Mouse (Mus musculus) WW6 (cell line): Measurements from ENCODE around the gene Slc39a5.
A peak's percentile ranks its signal among the peaks of the same experiment; 100 is the strongest.

ENCODE experiments used
- DNase-seq: peaks from one replicate; pipeline ENCODE4 v3.0.0-alpha.2; 2013; ENCODE audit warnings: low read depth, low spot score

Gene Slc39a5

GRCm38 (mm10) chr10:128401056-128401455 lies at the start of gene Slc39a5:
Gene Slc39a5, minus strand, starts transcription at chr10:128401229.
- DNase-seq, result no peak

GRCm38 (mm10) chr10:128445407-128445806 lies 44.4 kb upstream of the Slc39a5 start:
- no peak for DNase-seq

- no peak for DNase-seq
Measured at GRCm38 (mm10) chr10:128444354-128444753, 43.3 kb upstream of the Slc39a5 start.

- no peak for DNase-seq
Measured at GRCm38 (mm10) chr10:128442718-128443117, 41.7 kb upstream of the Slc39a5 start.

GRCm38 (mm10) chr10:128441324-128442119 lies 40.5 kb upstream of the Slc39a5 start:
- DNase-seq, result no peak

GRCm38 (mm10) chr10:128440407-128440806 lies 39.4 kb upstream of the Slc39a5 start:
- no peak for DNase-seq

- DNase-seq, result no peak
Measured at GRCm38 (mm10) chr10:128438675-128439279, 37.7 kb upstream of the Slc39a5 start.

- no peak for DNase-seq
Measured at GRCm38 (mm10) chr10:128436376-128436775, 35.3 kb upstream of the Slc39a5 start.

GRCm38 (mm10) chr10:128435873-128436272 lies 34.8 kb upstream of the Slc39a5 start:
- no peak for DNase-seq

- no peak for DNase-seq
Measured at GRCm38 (mm10) chr10:128435186-128435823, 34.3 kb upstream of the Slc39a5 start.

GRCm38 (mm10) chr10:128434681-128435080 lies 33.7 kb upstream of the Slc39a5 start:
- no peak for DNase-seq

- DNase-seq, result no peak
Measured at GRCm38 (mm10) chr10:128433417-128433816, 32.4 kb upstream of the Slc39a5 start.

GRCm38 (mm10) chr10:128429454-128429853 lies 28.4 kb upstream of the Slc39a5 start:
- no peak for DNase-seq

GRCm38 (mm10) chr10:128429052-128429451 lies 28.0 kb upstream of the Slc39a5 start:
- no peak for DNase-seq

- DNase-seq, result no peak
Measured at GRCm38 (mm10) chr10:128425260-128425659, 24.2 kb upstream of the Slc39a5 start.

GRCm38 (mm10) chr10:128424604-128425003 lies 23.6 kb upstream of the Slc39a5 start:
- no peak for DNase-seq

GRCm38 (mm10) chr10:128422426-128422825 lies 21.4 kb upstream of the Slc39a5 start:
- DNase-seq, result no peak

GRCm38 (mm10) chr10:128414848-128415247 lies 13.8 kb upstream of the Slc39a5 start:
- DNase-seq, result no peak

- no peak for DNase-seq
Measured at GRCm38 (mm10) chr10:128413076-128413475, 12.0 kb upstream of the Slc39a5 start.

- DNase-seq, result no peak
Measured at GRCm38 (mm10) chr10:128412558-128412957, 11.5 kb upstream of the Slc39a5 start.

GRCm38 (mm10) chr10:128412055-128412381 lies 11.0 kb upstream of the Slc39a5 start:
- no peak for DNase-seq

- DNase-seq, result peak; percentile 95
Measured at GRCm38 (mm10) chr10:128411211-128412054, 10.4 kb upstream of the Slc39a5 start, which contains the start of the genes Nabp2 and Rnf41. Gene Nabp2, minus strand, starts transcription at chr10:128411492. Gene Rnf41, plus strand, starts transcription at chr10:128411657.
